Mouse (Mus musculus) heart, embryonic 11.5 days (tissue): Measurements from ENCODE around the gene Sipa1l2. TPM values are rescaled to one million over a fixed set of nuclear protein-coding genes. Genes with fewer than 3 reads are reported as not detected.
"Not testable (repeated sequence)": the region's sequence is repeated elsewhere in the genome, so short reads cannot be mapped to it uniquely, and the experiment has no call there.

Experiments
- ATAC-seq: fragments of 200-750 bp; cut with Nextera tagmentation; replicated peaks from 2 replicates; pipeline ENCODE4 v1.8.0; 2017; ENCODE audit warnings: moderate library complexity; ENCODE audit not compliant: insufficient number of reproducible peaks, low FRiP score, low TSS enrichment
- H3K27ac ChIP-seq: fragments of 300-500 bp; sonication (generic); 2 replicates; pipeline ENCODE4 v1.5.1; 2014; ENCODE audit warnings: mild to moderate bottlenecking, low read depth, low read length
- H3K27me3 ChIP-seq: fragments of 300-500 bp; sonication (generic); 2 replicates; pipeline ENCODE4 v1.6.1; 2014; ENCODE audit warnings: mild to moderate bottlenecking, low read length, mixed read lengths; ENCODE audit not compliant: control insufficient read depth, insufficient read depth
- H3K36me3 ChIP-seq: fragments of 300-500 bp; sonication (generic); 2 replicates; pipeline ENCODE4 v1.6.1; 2014; ENCODE audit warnings: mild to moderate bottlenecking, low read length, moderate library complexity, mixed read lengths; ENCODE audit not compliant: control insufficient read depth, insufficient read depth
- H3K4me1 ChIP-seq: fragments of 300-500 bp; sonication (generic); 2 replicates; pipeline ENCODE4 v1.6.1; 2014; ENCODE audit warnings: low read length; ENCODE audit not compliant: control insufficient read depth, insufficient read depth
- H3K4me2 ChIP-seq: fragments of 300-500 bp; sonication (generic); 2 replicates; pipeline ENCODE4 v1.6.1; 2014; ENCODE audit warnings: mild to moderate bottlenecking, moderate library complexity
- H3K4me3 ChIP-seq: fragments of 300-500 bp; sonication (generic); 2 replicates; pipeline ENCODE4 v1.5.1; 2014; ENCODE audit warnings: low read depth, low read length
- H3K9ac ChIP-seq: fragments of 300-500 bp; sonication (generic); 2 replicates; pipeline ENCODE4 v1.6.1; 2014; ENCODE audit warnings: mild to moderate bottlenecking, low read depth, low read length, moderate library complexity
- H3K9me3 ChIP-seq: fragments of 300-500 bp; sonication (generic); replicated peaks from 2 replicates; pipeline ENCODE4 v1.6.1; 2016; ENCODE audit warnings: low read length; ENCODE audit not compliant: control insufficient read depth
- WGBS: fragments of 180-500 bp; shearing (Covaris S2); extraction: QIAGEN DNeasy Blood & Tissue Kit; methylation state at CpG from one replicate; pipeline ENCODE4 v1.1.7; 2014; ENCODE audit not compliant: insufficient replicate concordance; 5-methylcytosine and 5-hydroxymethylcytosine counted together
- polyA plus RNA-seq: library from polyadenylated mRNA; unstranded; fragments of >200 nt; fragmentation: Nextera tagmentation; extraction: Ambion mirVana; gene quantifications from 2 replicates; pipeline ENCODE4 v1.2.1, GENCODE M21; 2014

Gene Sipa1l2
- polyA plus RNA-seq, 1 experiment from 2014 or later, result 16.8 TPM

DNA sequence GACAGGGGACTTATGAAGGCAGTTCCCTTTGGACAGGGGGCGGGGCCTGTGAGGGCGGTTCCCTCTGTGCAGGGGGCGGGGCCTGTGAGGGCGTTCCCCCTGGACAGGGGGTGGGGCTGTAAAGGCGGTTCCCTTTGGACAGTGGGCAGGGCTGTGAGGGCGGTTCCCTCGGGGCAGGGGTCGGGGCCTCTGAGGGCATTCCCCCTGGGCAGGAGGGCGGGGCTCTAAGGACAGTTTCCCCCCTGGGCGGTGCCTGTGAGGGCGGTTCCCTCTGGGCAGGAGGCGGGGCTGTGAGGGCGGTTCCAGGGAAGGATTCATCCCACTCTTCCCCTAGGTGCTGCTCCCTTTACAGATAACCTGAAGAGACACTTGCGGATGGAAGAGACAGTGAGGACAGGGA is 171.6 kb downstream of the Sipa1l2 start:
- peak; percentile 24; the same call in 1 of the 2 replicates for ATAC-seq

DNA sequence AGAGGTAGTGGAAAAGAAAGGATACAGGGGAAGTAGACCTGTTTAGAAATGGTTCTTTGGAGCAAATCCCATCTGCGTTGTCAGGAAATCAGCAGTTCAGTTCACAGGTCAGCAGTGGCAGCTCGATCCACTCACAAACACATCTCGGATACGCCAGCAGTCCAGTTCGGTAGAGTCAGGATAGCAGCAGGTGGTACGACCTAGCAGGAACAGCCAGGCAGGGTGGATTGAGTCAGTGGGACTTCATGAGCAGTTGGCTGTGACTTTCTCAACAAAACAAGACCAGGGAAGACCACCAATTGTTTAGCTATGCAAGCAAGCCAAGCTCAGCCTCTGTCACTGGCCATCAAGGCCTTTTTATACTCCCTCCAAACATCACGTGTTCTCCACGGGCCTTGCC is 173.9 kb downstream of the Sipa1l2 start:
- H3K9ac ChIP-seq, H3K4me2 ChIP-seq, H3K36me3 ChIP-seq, H3K4me3 ChIP-seq, H3K27me3 ChIP-seq, H3K9me3 ChIP-seq, H3K27ac ChIP-seq, ATAC-seq: not testable (repeated sequence)
- WGBS, result 80% methylated on average over 8 of the region's 8 CpGs
- peaks cover 16% of the 10 kb centered on the region for H3K4me1 ChIP-seq

More for the DNA sequence above, 171.6 kb downstream of the Sipa1l2 start:
- no peak overlapping the region for H3K27ac ChIP-seq
- WGBS, result 33% methylated on average over 14 of the region's 14 CpGs
- no peaks in the 10 kb centered on the region for H3K9me3 ChIP-seq
- no peak overlapping the region for H3K4me2 ChIP-seq
- H3K9ac ChIP-seq, result no peak overlapping the region
- no peaks in the 10 kb centered on the region for H3K36me3 ChIP-seq
- H3K27me3 ChIP-seq, result no peaks in the 10 kb centered on the region
- H3K4me1 ChIP-seq, result 0 out of 2 replicates have a peak, but pooled peaks cover 4% of the 10 kb centered on the region
- no peak overlapping the region for H3K4me3 ChIP-seq

DNA sequence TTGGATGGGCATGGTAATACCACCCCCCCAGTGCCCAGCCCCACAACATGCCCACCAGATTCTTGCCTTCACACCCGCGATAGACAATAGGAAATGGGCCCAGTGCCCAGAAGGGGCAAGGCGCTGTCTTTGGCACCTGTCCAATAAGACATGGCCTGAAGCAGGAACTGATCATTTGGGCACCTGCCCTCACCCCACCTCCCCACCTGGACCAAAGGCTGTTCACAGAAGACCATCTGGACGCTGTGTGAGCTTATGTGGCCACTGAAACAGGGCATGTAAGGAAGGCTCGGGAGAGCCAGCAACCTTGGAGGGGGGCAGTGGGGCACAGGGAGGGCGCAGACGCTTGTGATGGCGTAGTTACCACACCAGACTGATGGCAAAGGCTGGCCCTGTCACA is 174.6 kb downstream of the Sipa1l2 start:
- H3K9me3 ChIP-seq, result no peaks in the 10 kb centered on the region
- no peak overlapping the region for H3K4me2 ChIP-seq
- no peaks in the 10 kb centered on the region for H3K27me3 ChIP-seq
- H3K36me3 ChIP-seq, result no peaks in the 10 kb centered on the region
- H3K27ac ChIP-seq, result no peak overlapping the region
- H3K9ac ChIP-seq, result no peak overlapping the region
- H3K4me1 ChIP-seq, result peaks cover 22% of the 10 kb centered on the region
- no peak for ATAC-seq
- WGBS, result 77% methylated on average over 8 of the region's 8 CpGs
- H3K4me3 ChIP-seq, result no peak overlapping the region

DNA sequence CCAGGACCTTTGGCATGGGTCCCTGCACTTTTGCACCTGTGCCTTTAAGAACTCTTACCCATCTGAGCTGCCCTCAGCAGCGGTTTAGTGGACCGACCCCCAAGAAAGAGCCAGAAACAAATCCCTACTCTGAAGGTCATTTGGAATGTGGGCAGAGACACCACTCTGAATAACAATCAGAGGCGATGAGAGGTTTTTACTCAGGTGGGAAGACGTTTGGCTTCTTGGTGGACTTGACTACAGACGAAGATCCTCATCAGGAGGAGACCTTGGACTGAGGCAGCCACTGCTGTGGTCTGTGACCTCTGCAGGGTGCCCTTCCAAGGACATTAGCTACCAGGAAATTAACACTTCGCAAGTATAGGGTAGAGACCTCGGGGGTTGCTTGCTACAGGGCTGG is 177.9 kb downstream of the Sipa1l2 start:
- 43% methylated on average over 7 of the region's 7 CpGs for WGBS
- Histone ChIP-seq H3K4me1 (peaks cover 43% of the 10 kb centered on the region), H3K9me3 (no peaks in the 10 kb centered on the region), H3K36me3 (no peaks in the 10 kb centered on the region), H3K27ac (no peak overlapping the region), H3K9ac (0 out of 2 replicates have a peak overlapping the region, but pooled peaks have one; percentile 10), H3K27me3 (no peaks in the 10 kb centered on the region), H3K4me2 (no peak overlapping the region; the same call in 1 of the 2 replicates), H3K4me3 (no peak overlapping the region)
- ATAC-seq, result no peak

DNA sequence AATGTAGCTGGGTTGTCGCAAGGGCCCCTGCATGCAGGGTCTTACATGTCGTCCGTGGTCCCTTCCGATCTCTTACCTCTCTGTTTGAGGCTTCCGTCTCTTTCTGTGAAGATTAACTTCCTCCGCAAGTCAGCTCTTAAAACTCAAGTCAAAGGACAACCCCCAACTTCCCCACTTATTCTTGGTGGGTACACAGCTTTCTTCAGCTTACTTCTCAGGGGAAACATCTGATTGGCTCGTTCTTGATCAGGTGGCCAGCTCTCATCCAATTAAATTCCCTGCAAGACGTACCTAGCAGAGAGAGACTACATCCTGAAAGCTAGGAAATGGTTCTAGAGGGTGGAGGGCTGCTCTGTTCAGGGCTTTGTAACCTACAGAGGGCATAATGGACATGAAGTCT is 178.3 kb downstream of the Sipa1l2 start:
- no peaks in the 10 kb centered on the region for H3K27me3 ChIP-seq
- no peak overlapping the region for H3K9ac ChIP-seq
- ATAC-seq, result no peak
- no peak overlapping the region for H3K4me3 ChIP-seq
- no peaks in the 10 kb centered on the region for H3K36me3 ChIP-seq
- no peak overlapping the region; the same call in 1 of the 2 replicates for H3K4me2 ChIP-seq
- H3K9me3 ChIP-seq, result no peaks in the 10 kb centered on the region
- H3K27ac ChIP-seq, result no peak overlapping the region
- 72% methylated on average over 8 of the region's 8 CpGs for WGBS
- H3K4me1 ChIP-seq, result peaks cover 47% of the 10 kb centered on the region

DNA sequence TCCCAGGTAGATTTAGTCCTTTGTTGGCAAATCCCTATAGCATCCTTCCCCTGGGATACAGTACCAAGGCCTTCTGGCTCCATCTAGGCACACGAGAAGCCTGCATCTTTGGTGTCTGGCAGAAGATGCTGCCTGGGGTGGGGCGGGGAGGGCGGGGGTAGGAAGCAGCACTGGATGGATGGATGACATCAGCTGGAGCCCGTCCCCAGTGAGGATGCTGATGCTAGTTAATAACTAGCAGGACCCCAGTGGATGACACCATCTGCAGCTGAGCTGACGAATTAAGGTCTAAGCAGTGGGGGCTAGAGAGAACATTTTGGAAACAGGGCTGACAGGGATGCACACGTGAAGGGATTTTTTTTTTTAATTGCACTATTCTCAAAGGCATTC is 179.1 kb downstream of the Sipa1l2 start:
- WGBS, result 80% methylated on average over 6 of the region's 6 CpGs
- no peak overlapping the region for H3K4me2 ChIP-seq
- no peak overlapping the region for H3K9ac ChIP-seq
- H3K4me3 ChIP-seq, result no peak overlapping the region
- no peak for ATAC-seq
- peak overlapping the region; percentile 81 for H3K27ac ChIP-seq
- H3K4me1 ChIP-seq, result peaks cover 55% of the 10 kb centered on the region
- H3K9me3 ChIP-seq, result no peaks in the 10 kb centered on the region
- no peaks in the 10 kb centered on the region for H3K27me3 ChIP-seq
- no peaks in the 10 kb centered on the region for H3K36me3 ChIP-seq

DNA sequence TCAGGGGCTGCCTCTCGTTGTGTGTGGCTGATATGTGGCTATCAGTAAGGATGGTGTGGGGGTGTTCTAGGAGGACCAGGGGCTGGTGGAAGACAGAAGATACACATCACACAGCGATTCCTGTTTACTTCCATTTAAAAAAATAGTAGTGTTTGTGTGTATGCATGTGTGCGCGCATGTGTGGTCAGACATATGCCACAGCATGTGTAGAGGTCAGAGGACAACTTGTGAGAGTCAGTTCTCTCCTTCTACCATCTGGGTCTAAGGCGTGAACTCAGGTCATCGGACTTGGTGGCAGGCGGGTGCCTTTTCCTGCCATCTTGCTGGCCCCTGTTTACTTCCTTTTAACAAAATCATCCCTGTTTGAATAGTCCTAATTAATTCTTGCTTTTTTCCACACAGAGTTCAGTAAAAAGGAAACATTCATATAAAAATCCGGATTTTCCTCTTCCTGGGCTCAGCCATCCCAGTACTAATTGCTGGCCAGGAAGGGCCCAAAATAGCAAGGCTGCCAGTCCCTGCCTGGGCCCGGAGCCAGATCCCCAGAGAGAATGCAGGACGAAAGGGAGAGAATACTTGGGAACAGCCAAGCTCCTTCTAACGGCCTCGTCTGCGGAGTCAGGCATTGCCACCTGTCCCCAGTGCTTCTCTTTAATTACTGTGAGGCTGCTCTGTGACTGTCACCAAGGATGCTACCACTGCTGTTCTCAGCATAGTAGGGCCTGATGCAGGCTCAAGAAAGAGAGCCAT is 179.7 kb downstream of the Sipa1l2 start:
- Histone ChIP-seq H3K4me1 (peaks cover 59% of the 10 kb centered on the region), H3K27me3 (no peaks in the 10 kb centered on the region), H3K4me3 (no peak overlapping the region), H3K36me3 (no peaks in the 10 kb centered on the region), H3K27ac (peak overlapping the region; percentile 81), H3K9me3 (no peaks in the 10 kb centered on the region), H3K9ac (no peak overlapping the region), H3K4me2 (peak overlapping the region; percentile 19; the same call in 1 of the 2 replicates)
- ATAC-seq, result no peak
- WGBS, result 57% methylated on average over 13 of the region's 13 CpGs

DNA sequence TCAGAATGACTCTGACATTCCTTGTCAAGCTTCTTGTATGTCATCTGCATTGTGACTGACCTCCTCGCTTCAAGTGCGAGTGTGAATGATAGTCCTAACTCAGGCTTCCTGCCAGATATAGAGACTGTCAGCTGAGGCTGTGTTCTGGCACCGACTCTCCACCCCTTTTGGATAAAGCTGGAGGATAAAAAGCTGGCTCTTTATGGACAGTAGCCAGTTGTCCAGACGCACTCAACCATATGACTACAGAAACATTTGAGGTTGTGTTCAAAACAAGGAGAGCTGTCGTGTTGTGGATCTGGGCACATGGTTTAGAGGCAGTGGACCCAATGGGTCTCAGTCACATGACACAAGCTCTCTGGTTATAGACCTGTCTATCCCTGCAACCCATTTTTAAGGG is 180.3 kb downstream of the Sipa1l2 start:
- 19% methylated on average over 5 of the region's 5 CpGs for WGBS
- Histone ChIP-seq H3K4me1 (peaks cover 57% of the 10 kb centered on the region), H3K4me3 (no peak overlapping the region), H3K27me3 (no peaks in the 10 kb centered on the region), H3K9me3 (no peaks in the 10 kb centered on the region), H3K4me2 (no peak overlapping the region), H3K36me3 (no peaks in the 10 kb centered on the region), H3K9ac (no peak overlapping the region), H3K27ac (peak overlapping the region; percentile 81)
- 0 out of 2 replicates have a peak, but pooled peaks have one; percentile 27 for ATAC-seq
